Mouse (Mus musculus) ovary, adult 18-20 months (tissue): ENCODE measurements around the gene Eif3f.

Source experiments
- DNase-seq: peaks from one replicate; pipeline ENCODE4 v3.0.0; 2022; ENCODE audit warnings: low spot score, mixed read lengths

Eif3f gene

DNA sequence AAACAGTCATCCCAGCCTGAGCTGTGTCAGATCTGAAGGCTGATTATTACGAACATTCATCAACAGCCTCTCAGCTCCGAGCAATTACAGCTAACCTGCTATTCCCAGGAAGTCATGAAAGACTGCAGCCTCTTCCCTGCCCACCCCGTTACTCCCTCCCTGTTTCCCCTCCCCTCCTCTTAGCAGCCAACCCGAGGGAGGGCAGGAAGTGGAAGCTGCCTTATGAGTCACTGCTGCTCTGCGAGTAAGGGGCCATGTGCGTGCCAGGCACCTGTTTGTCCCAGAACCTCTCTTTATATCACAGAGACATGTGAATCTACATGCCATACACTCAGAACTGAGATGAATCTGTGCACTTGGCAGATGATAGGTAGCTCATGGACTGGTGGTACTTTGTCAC is 34.0 kb downstream of the Eif3f start:
- DNase-seq, result no peak

DNA sequence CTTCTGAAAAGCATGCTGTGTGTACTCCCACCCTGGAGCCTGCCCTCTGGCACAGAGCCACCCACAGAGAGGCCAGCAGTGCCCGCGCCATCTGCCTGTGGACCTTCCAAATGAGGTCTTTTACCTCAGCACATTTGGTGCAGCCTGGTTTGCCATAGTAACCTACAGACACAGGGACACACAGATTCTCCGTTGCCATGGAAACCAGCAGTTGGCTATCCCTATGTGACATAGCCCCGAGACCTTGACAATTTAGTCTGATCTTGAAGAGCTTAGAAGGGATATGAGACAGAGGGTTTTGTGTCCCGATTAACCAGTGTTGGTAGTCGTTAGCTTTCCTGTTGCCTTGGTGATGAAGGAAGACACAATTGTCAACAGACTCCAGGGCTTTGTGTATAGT is 38.1 kb downstream of the Eif3f start:
- peak; percentile 5 for DNase-seq

DNA sequence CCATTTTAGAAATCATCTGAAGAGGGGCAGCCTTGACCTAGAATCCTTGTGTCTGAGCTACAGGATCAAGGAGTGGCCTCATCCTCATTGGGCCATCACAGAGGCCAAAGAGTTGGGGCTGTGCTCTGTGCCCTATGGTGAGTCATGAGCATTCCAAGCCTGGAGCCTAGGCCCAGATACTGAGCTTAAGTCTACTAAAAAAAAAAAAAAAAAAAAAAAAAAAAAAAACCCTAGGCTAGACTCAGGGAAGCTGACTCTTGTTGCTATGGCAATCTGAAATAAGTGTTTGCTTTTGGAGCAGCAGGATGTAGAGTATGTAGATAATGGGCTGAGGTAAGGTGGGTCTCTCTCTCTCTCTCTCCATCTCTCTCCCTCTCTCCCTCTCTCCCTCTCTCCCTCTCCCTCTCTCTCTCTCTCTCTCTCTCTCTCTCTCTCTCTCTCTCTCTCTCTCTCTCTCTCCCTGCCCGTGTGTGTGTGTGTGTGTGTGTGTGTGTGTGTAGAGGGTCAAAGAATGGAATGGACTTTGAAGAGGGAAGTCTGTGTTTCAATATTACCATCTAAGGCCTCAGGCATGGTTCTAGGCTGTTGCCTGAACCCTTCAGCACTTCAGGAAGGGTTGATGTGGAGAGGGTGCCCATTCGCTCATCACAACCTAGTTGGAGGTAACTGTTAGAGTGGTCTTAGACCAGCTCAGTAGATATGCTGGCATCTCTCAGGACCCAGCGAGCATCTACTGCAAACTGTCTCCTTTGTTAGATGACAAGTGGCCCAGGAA is 51.9 kb downstream of the Eif3f start:
- no peak for DNase-seq

DNA sequence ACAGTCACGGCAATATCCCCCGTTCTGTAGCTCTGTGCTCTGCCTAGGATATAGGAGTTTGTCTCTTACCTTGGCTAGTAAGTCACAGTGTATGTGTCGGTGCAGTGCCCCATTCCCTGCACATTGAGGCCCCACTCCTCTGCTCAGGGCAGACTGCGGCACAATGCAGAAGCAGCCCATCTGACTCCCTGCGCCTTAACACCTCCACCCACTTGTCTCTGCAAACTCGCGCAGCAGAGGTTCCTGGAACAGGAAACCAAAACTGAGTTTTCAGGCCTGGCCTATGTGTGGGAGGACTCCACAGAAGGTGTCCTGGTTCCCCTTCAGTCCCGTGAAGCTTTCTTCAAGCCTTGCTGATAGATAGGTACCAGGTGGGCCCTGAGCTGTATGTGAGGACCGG is 57.0 kb downstream of the Eif3f start:
- DNase-seq, result no peak
